Mouse (Mus musculus) T-cell, adult 66 days (primary cell): ENCODE results near the gene Srd5a3. TPM values are rescaled to one million over a fixed set of nuclear protein-coding genes. Genes with fewer than 3 reads are reported as not detected.

Experiments used
- total RNA-seq, 2 experiments: library from RNA; stranded (reverse); gene quantifications; 3 replicates in 1 of 2; 4 replicates in 1 of 2; pipeline ENCODE4 v1.2.4; 2023

Srd5a3 gene
- 10 to 100 TPM; 33.9 to 37.8 TPM for total RNA-seq

DNA sequence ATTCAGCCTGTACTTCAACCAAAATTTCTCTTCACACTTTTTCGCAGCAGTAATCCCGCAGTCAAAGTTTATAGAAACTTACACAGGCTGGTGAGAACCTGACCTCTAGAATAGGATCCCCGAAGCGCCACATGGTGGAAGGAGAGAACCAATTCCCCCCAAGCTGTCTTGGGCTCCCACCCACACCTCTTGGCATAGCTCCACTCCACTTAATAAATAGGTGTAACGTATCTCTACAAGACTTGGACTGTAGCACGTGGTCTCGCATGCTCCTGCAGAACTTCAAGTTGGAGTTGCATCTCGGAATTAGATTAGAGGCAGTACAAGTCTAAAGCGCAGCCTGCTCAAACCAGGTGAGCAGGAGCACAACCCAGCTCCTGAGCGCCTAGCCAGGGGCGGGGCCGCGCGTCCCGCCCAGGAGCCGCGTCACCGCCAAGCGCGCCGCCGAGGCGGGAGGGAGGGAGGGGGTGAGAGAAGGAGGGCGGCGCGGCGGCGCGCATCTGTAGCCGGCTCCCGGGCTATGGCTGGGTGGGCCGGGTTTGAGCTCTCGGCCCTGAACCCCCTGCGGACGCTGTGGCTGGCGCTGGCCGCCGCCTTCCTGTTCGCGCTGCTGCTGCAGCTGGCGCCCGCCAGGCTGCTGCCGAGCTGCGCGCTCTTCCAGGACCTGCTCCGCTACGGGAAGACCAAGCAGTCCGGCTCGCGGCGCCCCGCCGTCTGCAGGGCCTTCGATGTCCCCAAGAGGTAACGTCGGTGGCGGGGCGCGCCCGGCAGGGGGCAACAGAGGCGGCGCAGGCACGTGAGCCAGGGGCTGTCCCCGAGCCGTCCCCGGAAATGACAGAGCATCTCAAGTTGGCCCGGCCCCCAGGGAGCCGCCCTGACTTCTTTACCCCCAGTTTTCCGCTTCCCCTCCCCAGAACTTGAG is at the start of gene Srd5a3:
Gene Srd5a3 (plus strand): TSS at position 464 of the 922 bp plus-strand sequence.

DNA sequence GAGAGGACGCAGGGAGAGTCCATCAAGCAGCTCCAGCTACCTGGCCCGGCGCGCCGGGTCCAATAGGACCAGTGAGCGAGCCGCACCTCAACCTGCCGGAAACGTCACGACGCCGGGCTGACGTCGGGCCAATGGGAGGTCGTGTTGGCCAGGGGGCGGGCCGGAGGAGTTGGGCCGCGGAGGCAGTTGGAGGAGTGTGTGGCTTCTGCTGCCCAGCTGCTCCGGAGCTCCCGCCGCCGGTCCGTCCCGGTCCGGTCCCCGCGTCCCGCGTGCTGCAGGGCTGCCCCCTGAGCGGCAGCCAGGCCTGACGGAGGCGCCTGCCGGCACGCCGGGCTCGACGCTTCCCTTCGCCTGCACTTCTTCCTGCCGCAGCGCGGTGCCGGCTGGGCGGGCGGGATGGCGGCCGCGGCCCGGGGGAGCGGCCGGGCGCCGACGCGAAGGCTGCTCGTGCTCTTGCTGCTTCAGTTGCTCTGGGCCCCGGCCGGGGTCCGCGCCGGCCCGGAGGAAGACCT is 43.7 kb downstream of the Srd5a3 start, which contains the start of gene Tmem165:
Gene Tmem165 (plus strand): TSS at position 131 of the 512 bp plus-strand sequence.

Other genes with a start within 250 kb of the Srd5a3 start
- under 1 TPM; 0.15 to 0.32 TPM for gene Kdr, start 161.8 kb upstream of the Srd5a3 start, total RNA-seq
- 10 to 100 TPM; 41.1 to 45.6 TPM for gene Tmem165, start 43.6 kb downstream of the Srd5a3 start, total RNA-seq
- 10 to 100 TPM; 25.1 to 26.8 TPM for gene Clock, start 164.5 kb downstream of the Srd5a3 start, total RNA-seq
- gene Pdcl2, start 190.9 kb downstream of the Srd5a3 start, total RNA-seq, result not detected
- gene Nmu, start 223.5 kb downstream of the Srd5a3 start, total RNA-seq, result not detected